Mouse (Mus musculus): ENCODE measurements around the gene Hspb9.
A peak's percentile ranks its signal among the peaks of the same experiment; 100 is the strongest.

Gene Hspb9

GRCm38 (mm10) chr11:100705095-100705747, 8.4 kb upstream of the Hspb9 start:
- no peak for DNase-seq (ENCODE audit: low read depth, low spot score)

GRCm38 (mm10) chr11:100709201-100709810, 4.3 kb upstream of the Hspb9 start:
- no peak for DNase-seq (ENCODE audit: low read depth, low spot score)

- DNase-seq (ENCODE audit: low read depth, low spot score), result no peak
Observed at GRCm38 (mm10) chr11:100710528-100710927, 3.1 kb upstream of the Hspb9 start.

GRCm38 (mm10) chr11:100710977-100711376, 2.7 kb upstream of the Hspb9 start:
- DNase-seq (ENCODE audit: low read depth, low spot score), result no peak

GRCm38 (mm10) chr11:100711783-100712615, 1.7 kb upstream of the Hspb9 start, which contains the start of gene Kat2a:
Gene Kat2a, minus strand, starts transcription at chr11:100712465.
- DNase-seq (ENCODE audit: low read depth, low spot score), result peak; percentile 62

- DNase-seq (ENCODE audit: low read depth, low spot score), result no peak
Observed at GRCm38 (mm10) chr11:100713174-100713573, 476 bp upstream of the Hspb9 start.

GRCm38 (mm10) chr11:100714534-100714915, 875 bp downstream of the Hspb9 start:
- DNase-seq (ENCODE audit: low read depth, low spot score), result no peak

GRCm38 (mm10) chr11:100714948-100715347, 1.3 kb downstream of the Hspb9 start:
- no peak for DNase-seq (ENCODE audit: low read depth, low spot score)

- no peak for DNase-seq (ENCODE audit: low read depth, low spot score)
Observed at GRCm38 (mm10) chr11:100716649-100717048, 3.0 kb downstream of the Hspb9 start.

- DNase-seq (ENCODE audit: low read depth, low spot score), result no peak
Observed at GRCm38 (mm10) chr11:100718462-100718861, 4.8 kb downstream of the Hspb9 start.

- DNase-seq (ENCODE audit: low read depth, low spot score), result no peak
Observed at GRCm38 (mm10) chr11:100718866-100719265, 5.2 kb downstream of the Hspb9 start.

GRCm38 (mm10) chr11:100719312-100719711, 5.7 kb downstream of the Hspb9 start:
- no peak for DNase-seq (ENCODE audit: low read depth, low spot score)

- DNase-seq (ENCODE audit: low read depth, low spot score), result no peak
Observed at GRCm38 (mm10) chr11:100719893-100720292, 6.2 kb downstream of the Hspb9 start.

GRCm38 (mm10) chr11:100720345-100720744, 6.7 kb downstream of the Hspb9 start:
- no peak for DNase-seq (ENCODE audit: low read depth, low spot score)

GRCm38 (mm10) chr11:100721254-100721653, 7.6 kb downstream of the Hspb9 start:
- no peak for DNase-seq (ENCODE audit: low read depth, low spot score)

- no peak for DNase-seq (ENCODE audit: low read depth, low spot score)
Observed at GRCm38 (mm10) chr11:100721776-100722492, 8.3 kb downstream of the Hspb9 start.

- DNase-seq (ENCODE audit: low read depth, low spot score), result no peak
Observed at GRCm38 (mm10) chr11:100722493-100723028, 8.9 kb downstream of the Hspb9 start.

GRCm38 (mm10) chr11:100724919-100725512, 11.4 kb downstream of the Hspb9 start:
- no peak for DNase-seq (ENCODE audit: low read depth, low spot score)

GRCm38 (mm10) chr11:100727201-100727600, 13.6 kb downstream of the Hspb9 start:
- DNase-seq (ENCODE audit: low read depth, low spot score), result no peak

- no peak for DNase-seq (ENCODE audit: low read depth, low spot score)
Observed at GRCm38 (mm10) chr11:100728601-100729000, 15.0 kb downstream of the Hspb9 start.

GRCm38 (mm10) chr11:100729976-100730375, 16.3 kb downstream of the Hspb9 start:
- DNase-seq (ENCODE audit: low read depth, low spot score), result no peak
